Mouse (Mus musculus) bone marrow, adult 2 months (tissue): ENCODE data around the gene Hist1h3d.
"Not testable (repeated sequence)": the region's sequence is repeated elsewhere in the genome, so short reads cannot be mapped to it uniquely, and the experiment has no call there.

Experiments used
- CTCF ChIP-seq: fragments of 200-500 bp; IDR thresholded peaks from 2 replicates; pipeline ENCODE4 v1.5.1; 2011; ENCODE audit warnings: low read length, control low read depth; ENCODE audit not compliant: control insufficient read depth, insufficient read depth
- POLR2A ChIP-seq: fragments of 200-500 bp; IDR thresholded peaks from 2 replicates; pipeline ENCODE4 v1.6.1; 2011; ENCODE audit warnings: low read depth, mild to moderate bottlenecking, control low read depth, low read length, borderline replicate concordance; ENCODE audit not compliant: control insufficient read depth

DNA sequence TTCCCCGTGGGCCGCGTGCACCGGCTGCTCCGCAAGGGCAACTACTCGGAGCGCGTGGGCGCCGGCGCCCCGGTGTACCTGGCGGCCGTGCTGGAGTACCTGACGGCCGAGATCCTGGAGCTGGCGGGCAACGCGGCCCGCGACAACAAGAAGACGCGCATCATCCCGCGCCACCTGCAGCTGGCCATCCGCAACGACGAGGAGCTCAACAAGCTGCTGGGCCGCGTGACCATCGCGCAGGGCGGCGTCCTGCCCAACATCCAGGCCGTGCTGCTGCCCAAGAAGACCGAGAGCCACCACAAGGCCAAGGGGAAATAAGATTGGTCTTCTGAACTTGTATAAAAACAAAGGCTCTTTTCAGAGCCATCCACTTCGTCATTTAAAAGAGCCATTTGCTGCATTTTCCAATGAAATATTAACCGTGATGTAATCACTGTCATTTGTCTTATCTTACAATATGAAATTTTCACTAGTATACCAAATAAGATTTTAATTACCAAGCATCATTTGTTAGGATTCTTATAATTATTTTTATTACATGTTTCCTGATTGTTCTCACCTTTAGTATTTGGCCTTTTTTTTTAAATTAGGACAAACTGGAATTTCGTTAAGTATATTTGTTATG, 905 bp upstream of the Hist1h3d start:
- not testable (repeated sequence) for TF ChIP-seq CTCF
- TF ChIP-seq POLR2A = peak; percentile 86; the same call in 1 of the 2 replicates
